Mouse (Mus musculus): ENCODE measurements around the gene Kif19a.

DNA sequence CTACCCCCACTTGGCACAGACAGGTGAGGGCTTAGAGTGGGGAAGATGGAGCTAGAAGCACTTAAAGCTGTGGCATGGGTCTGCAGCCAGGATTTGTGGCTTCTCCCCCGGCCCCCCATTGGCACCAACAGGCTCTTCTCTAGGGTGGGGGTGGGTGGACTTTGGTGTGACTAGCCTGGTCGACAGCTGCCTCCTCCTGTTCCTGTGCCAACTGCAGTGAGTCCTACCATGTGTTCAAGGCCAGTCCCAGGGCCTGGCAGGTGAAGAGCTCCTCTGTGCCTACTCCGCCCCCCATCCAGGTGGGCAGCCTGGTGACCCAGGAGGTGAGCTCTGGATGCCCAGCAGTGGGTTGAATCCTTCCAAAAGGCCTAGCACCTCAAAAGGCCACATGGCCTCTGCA lies 22.4 kb downstream of the Kif19a start:
- TF ChIP-seq GATA1 (IDR thresholded peaks at IDR 0.05; ENCODE audit: low read length): no peak
- TF ChIP-seq TAL1 (IDR thresholded peaks at IDR 0.05; ENCODE audit: low read length): no peak

Measured in erythroblast, embryonic 14.5 days (primary cell).